Mouse (Mus musculus) G1E (cell line): ENCODE results near the gene Cilp2.

Source experiments
- CTCF ChIP-seq: IDR thresholded peaks from 2 replicates; pipeline ENCODE4 v1.5.1; 2012; ENCODE audit warnings: low read depth, low read length, inconsistent platforms, mixed read lengths
- GATA1 ChIP-seq: IDR thresholded peaks from 2 replicates; pipeline ENCODE4 v1.6.1; 2012; ENCODE audit warnings: borderline replicate concordance, low read length, inconsistent platforms, mixed read lengths
- GATA2 ChIP-seq: IDR thresholded peaks from 2 replicates; pipeline ENCODE4 v1.6.1; 2012; ENCODE audit warnings: low read depth, low read length, inconsistent platforms, borderline replicate concordance
- POLR2AphosphoS5 ChIP-seq: IDR thresholded peaks from 2 replicates; pipeline ENCODE4 v1.6.1; 2012; ENCODE audit warnings: low read depth, low read length, inconsistent platforms; ENCODE audit not compliant: insufficient replicate concordance

GRCm38 (mm10) chr8:69888244-69888866 is 868 bp upstream of the Cilp2 start:
- TF ChIP-seq CTCF (no peak), POLR2AphosphoS5 (no peak), GATA1 (no peak), GATA2 (no peak)
